Mouse (Mus musculus): ENCODE data around the gene Ccr9.

- TF ChIP-seq POLR2A (IDR thresholded peaks at IDR 0.05; ENCODE audit: low read depth, low read length): no peak
- TF ChIP-seq CTCF (IDR thresholded peaks at IDR 0.05; ENCODE audit: extremely low read depth, insufficient read length, insufficient replicate concordance, low read depth, low read length): no peak
Observed at GRCm38 (mm10) chr9:123806267-123806666, 128.0 kb downstream of the Ccr9 start, which contains the start of gene Cxcr6.
